Mouse (Mus musculus): ENCODE measurements around the gene 1700029J07Rik. TPM values are rescaled to one million over a fixed set of nuclear protein-coding genes. Genes with fewer than 3 reads are reported as not detected.
A peak's percentile ranks its signal among the peaks of the same experiment; 100 is the strongest.

1700029J07Rik gene
- polyA plus RNA-seq, 1 experiment from 2014 or later: 0.40 TPM

GRCm38 (mm10) chr8:45999784-46000705 is 25.0 kb upstream of the 1700029J07Rik start:
- peak overlapping the region; percentile 98 for H3K4me2 ChIP-seq (ENCODE audit: low read depth, low read length)
- peak; percentile 98 for ATAC-seq (ENCODE audit: low read depth)
- H3K4me1 ChIP-seq (ENCODE audit: control insufficient read depth, low read depth, low read length): peaks cover 6% of the 10 kb centered on the region
- no peaks in the 10 kb centered on the region for H3K9me3 ChIP-seq (replicated peaks; ENCODE audit: control insufficient read depth, low read length)
- peak overlapping the region; percentile 89 for H3K27ac ChIP-seq (ENCODE audit: low read length)
- WGBS (ENCODE audit: insufficient replicate concordance): 5% methylated on average over 55 of the region's 55 CpGs
- H3K9ac ChIP-seq (ENCODE audit: low read depth, low read length): peak overlapping the region; percentile 77
- H3K27me3 ChIP-seq (ENCODE audit: control insufficient read depth, insufficient read depth, low read depth, low read length): no peaks in the 10 kb centered on the region
- peak overlapping the region; percentile 70 for H3K4me3 ChIP-seq (ENCODE audit: low read depth, low read length)
- H3K36me3 ChIP-seq (ENCODE audit: control insufficient read depth, insufficient read depth): peaks cover 11% of the 10 kb centered on the region

GRCm38 (mm10) chr8:45999138-45999783 is 24.2 kb upstream of the 1700029J07Rik start, which contains the start of gene Lrp2bp:
Lrp2bp (plus strand) TSS chr8:45999303.
- Histone ChIP-seq H3K4me1 (ENCODE audit: control insufficient read depth, low read depth, low read length) (peaks cover 6% of the 10 kb centered on the region), H3K4me2 (ENCODE audit: low read depth, low read length) (peak within 1 kb of the TSS; percentile 98), H3K9ac (ENCODE audit: low read depth, low read length) (peak within 1 kb of the TSS; percentile 77), H3K36me3 (ENCODE audit: control insufficient read depth, insufficient read depth) (peaks cover 11% of the 10 kb centered on the region), H3K27ac (ENCODE audit: low read length) (peak within 1 kb of the TSS; percentile 89), H3K27me3 (ENCODE audit: control insufficient read depth, insufficient read depth, low read depth, low read length) (no peaks in the 10 kb centered on the region), H3K9me3 (replicated peaks; ENCODE audit: control insufficient read depth, low read length) (no peaks in the 10 kb centered on the region), H3K4me3 (ENCODE audit: low read depth, low read length) (peak within 1 kb of the TSS; percentile 70)
- 6% methylated on average over 22 of the region's 22 CpGs for WGBS (ENCODE audit: insufficient replicate concordance)
- no peak for ATAC-seq (ENCODE audit: low read depth)

GRCm38 (mm10) chr8:45998228-45998627 is 23.2 kb upstream of the 1700029J07Rik start:
- H3K9me3 ChIP-seq (replicated peaks; ENCODE audit: control insufficient read depth, low read length): no peaks in the 10 kb centered on the region
- peaks cover 6% of the 10 kb centered on the region for H3K4me1 ChIP-seq (ENCODE audit: control insufficient read depth, low read depth, low read length)
- no peak for ATAC-seq (ENCODE audit: low read depth)
- WGBS (ENCODE audit: insufficient replicate concordance): 76% methylated on average over 2 of the region's 2 CpGs
- H3K4me2 ChIP-seq (ENCODE audit: low read depth, low read length): no peak overlapping the region
- H3K4me3 ChIP-seq (ENCODE audit: low read depth, low read length): no peak overlapping the region
- H3K9ac ChIP-seq (ENCODE audit: low read depth, low read length): no peak overlapping the region
- peaks cover 17% of the 10 kb centered on the region for H3K36me3 ChIP-seq (ENCODE audit: control insufficient read depth, insufficient read depth)
- no peaks in the 10 kb centered on the region for H3K27me3 ChIP-seq (ENCODE audit: control insufficient read depth, insufficient read depth, low read depth, low read length)
- H3K27ac ChIP-seq (ENCODE audit: low read length): no peak overlapping the region

GRCm38 (mm10) chr8:45995576-45995975 is 20.5 kb upstream of the 1700029J07Rik start:
- Histone ChIP-seq H3K4me3 (ENCODE audit: low read depth, low read length) (no peak overlapping the region), H3K9me3 (replicated peaks; ENCODE audit: control insufficient read depth, low read length) (no peaks in the 10 kb centered on the region), H3K4me1 (ENCODE audit: control insufficient read depth, low read depth, low read length) (peaks cover 6% of the 10 kb centered on the region), H3K27me3 (ENCODE audit: control insufficient read depth, insufficient read depth, low read depth, low read length) (no peaks in the 10 kb centered on the region), H3K27ac (ENCODE audit: low read length) (no peak overlapping the region), H3K9ac (ENCODE audit: low read depth, low read length) (no peak overlapping the region), H3K36me3 (ENCODE audit: control insufficient read depth, insufficient read depth) (peaks cover 17% of the 10 kb centered on the region), H3K4me2 (ENCODE audit: low read depth, low read length) (no peak overlapping the region)
- ATAC-seq (ENCODE audit: low read depth): no peak
- 72% methylated on average over 3 of the region's 3 CpGs for WGBS (ENCODE audit: insufficient replicate concordance)

GRCm38 (mm10) chr8:45994111-45994510 is 19.1 kb upstream of the 1700029J07Rik start:
- H3K4me3 ChIP-seq (ENCODE audit: low read depth, low read length): no peak overlapping the region
- H3K4me1 ChIP-seq (ENCODE audit: control insufficient read depth, low read depth, low read length): peaks cover 2% of the 10 kb centered on the region
- no peaks in the 10 kb centered on the region for H3K27me3 ChIP-seq (ENCODE audit: control insufficient read depth, insufficient read depth, low read depth, low read length)
- 85% methylated on average over 2 of the region's 2 CpGs for WGBS (ENCODE audit: insufficient replicate concordance)
- H3K36me3 ChIP-seq (ENCODE audit: control insufficient read depth, insufficient read depth): peaks cover 17% of the 10 kb centered on the region
- H3K27ac ChIP-seq (ENCODE audit: low read length): no peak overlapping the region
- no peak overlapping the region for H3K9ac ChIP-seq (ENCODE audit: low read depth, low read length)
- H3K4me2 ChIP-seq (ENCODE audit: low read depth, low read length): no peak overlapping the region
- ATAC-seq (ENCODE audit: low read depth): no peak
- H3K9me3 ChIP-seq (replicated peaks; ENCODE audit: control insufficient read depth, low read length): no peaks in the 10 kb centered on the region

GRCm38 (mm10) chr8:45990631-45991310 is 15.7 kb upstream of the 1700029J07Rik start:
- Histone ChIP-seq H3K27me3 (ENCODE audit: control insufficient read depth, insufficient read depth, low read depth, low read length) (no peaks in the 10 kb centered on the region), H3K4me3 (ENCODE audit: low read depth, low read length) (no peak overlapping the region), H3K9me3 (replicated peaks; ENCODE audit: control insufficient read depth, low read length) (no peaks in the 10 kb centered on the region), H3K27ac (ENCODE audit: low read length) (no peak overlapping the region), H3K4me2 (ENCODE audit: low read depth, low read length) (no peak overlapping the region), H3K36me3 (ENCODE audit: control insufficient read depth, insufficient read depth) (peaks cover 10% of the 10 kb centered on the region), H3K4me1 (ENCODE audit: control insufficient read depth, low read depth, low read length) (peaks cover 2% of the 10 kb centered on the region; the same call in 1 of the 2 replicates), H3K9ac (ENCODE audit: low read depth, low read length) (no peak overlapping the region)
- ATAC-seq (ENCODE audit: low read depth): no peak
- WGBS (ENCODE audit: insufficient replicate concordance): 72% methylated on average over 4 of the region's 4 CpGs

GRCm38 (mm10) chr8:45988189-45988588 is 13.1 kb upstream of the 1700029J07Rik start:
- peak; percentile 76 for ATAC-seq (ENCODE audit: low read depth)
- H3K27ac ChIP-seq (ENCODE audit: low read length): no peak overlapping the region
- no peak overlapping the region for H3K4me3 ChIP-seq (ENCODE audit: low read depth, low read length)
- H3K4me2 ChIP-seq (ENCODE audit: low read depth, low read length): no peak overlapping the region
- WGBS (ENCODE audit: insufficient replicate concordance): 31% methylated on average over 2 of the region's 2 CpGs
- peaks cover 2% of the 10 kb centered on the region; the same call in 1 of the 2 replicates for H3K4me1 ChIP-seq (ENCODE audit: control insufficient read depth, low read depth, low read length)
- no peaks in the 10 kb centered on the region for H3K9me3 ChIP-seq (replicated peaks; ENCODE audit: control insufficient read depth, low read length)
- peaks cover 10% of the 10 kb centered on the region for H3K36me3 ChIP-seq (ENCODE audit: control insufficient read depth, insufficient read depth)
- no peaks in the 10 kb centered on the region for H3K27me3 ChIP-seq (ENCODE audit: control insufficient read depth, insufficient read depth, low read depth, low read length)
- H3K9ac ChIP-seq (ENCODE audit: low read depth, low read length): no peak overlapping the region

- no peak overlapping the region for H3K4me3 ChIP-seq (ENCODE audit: low read depth, low read length)
- H3K27me3 ChIP-seq (ENCODE audit: control insufficient read depth, insufficient read depth, low read depth, low read length): no peaks in the 10 kb centered on the region
- WGBS (ENCODE audit: insufficient replicate concordance): 71% methylated on average over 3 of the region's 3 CpGs
- peaks cover 11% of the 10 kb centered on the region for H3K36me3 ChIP-seq (ENCODE audit: control insufficient read depth, insufficient read depth)
- no peak overlapping the region for H3K9ac ChIP-seq (ENCODE audit: low read depth, low read length)
- H3K27ac ChIP-seq (ENCODE audit: low read length): no peak overlapping the region
- peaks cover 2% of the 10 kb centered on the region; the same call in 1 of the 2 replicates for H3K4me1 ChIP-seq (ENCODE audit: control insufficient read depth, low read depth, low read length)
- H3K4me2 ChIP-seq (ENCODE audit: low read depth, low read length): no peak overlapping the region
- no peaks in the 10 kb centered on the region for H3K9me3 ChIP-seq (replicated peaks; ENCODE audit: control insufficient read depth, low read length)
- no peak for ATAC-seq (ENCODE audit: low read depth)
These were observed 11.6 kb upstream of the 1700029J07Rik start for GRCm38 (mm10) chr8:45986665-45987064.
